Mouse (Mus musculus) adrenal gland, postnatal 4 days (tissue): ENCODE measurements around the gene Twist2. TPM values are rescaled to one million over a fixed set of nuclear protein-coding genes. Genes with fewer than 3 reads are reported as not detected.

ENCODE experiments used
- DNase-seq, 2 experiments: peaks; one replicate each; pipeline ENCODE4 v3.0.0; 2021 to 2022; ENCODE audit warnings: low spot score in 2 of 2, mixed read lengths in 2 of 2
- long read RNA-seq, 2 experiments: library from polyadenylated mRNA; stranded (forward); transcript quantifications; one replicate each; pipeline ENCODE4 v2.0.0; 2021
- total RNA-seq, 2 experiments: library from RNA; stranded (reverse); gene quantifications; 2 replicates each; pipeline ENCODE4 v1.2.3; 2021

The Twist2 gene
- 1 to 10 TPM; 8.0 to 8.7 TPM for total RNA-seq
- long read RNA-seq, experiment 1, transcript Twist2-201 (2 exons, 1,329 nt) = major isoform, 6 of 6 reads
- long read RNA-seq, experiment 1, partial matches to known transcripts = 0 of 6 reads
- long read RNA-seq, experiment 1, other reads (novel, unspliced or antisense) = 0 of 6 reads
- long read RNA-seq, experiment 2, transcript Twist2-201 (2 exons, 1,329 nt) = major isoform, 9 of 9 reads
- long read RNA-seq, experiment 2, partial matches to known transcripts = 0 of 9 reads
- long read RNA-seq, experiment 2, other reads (novel, unspliced or antisense) = 0 of 9 reads

GRCm38 (mm10) chr1:91800967-91801843, at the start of gene Twist2:
Gene Twist2 (plus strand): TSS chr1:91801461.
- DNase-seq = peak in 1 of 2 experiments; percentile 20

DNA sequence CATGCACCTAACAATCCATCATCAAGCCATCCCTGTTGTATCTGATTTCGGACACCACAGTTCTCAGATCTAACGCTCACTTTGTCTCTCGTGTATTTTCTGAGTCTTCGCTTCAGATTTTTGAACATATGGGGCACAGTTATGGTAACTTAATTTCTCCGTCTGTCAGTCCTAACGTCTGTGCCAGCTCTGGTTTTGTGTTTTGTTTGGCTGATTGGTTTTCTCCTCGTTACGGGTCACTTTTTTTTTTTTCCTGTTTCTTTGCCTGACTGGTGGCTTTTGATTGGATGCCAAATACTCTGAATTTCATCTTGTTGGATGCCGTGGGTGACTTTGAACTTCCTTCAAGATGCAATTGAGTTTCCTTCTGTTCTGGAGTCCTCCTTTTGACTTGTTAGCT, 48.3 kb upstream of the Twist2 start:
- DNase-seq = no peak

DNA sequence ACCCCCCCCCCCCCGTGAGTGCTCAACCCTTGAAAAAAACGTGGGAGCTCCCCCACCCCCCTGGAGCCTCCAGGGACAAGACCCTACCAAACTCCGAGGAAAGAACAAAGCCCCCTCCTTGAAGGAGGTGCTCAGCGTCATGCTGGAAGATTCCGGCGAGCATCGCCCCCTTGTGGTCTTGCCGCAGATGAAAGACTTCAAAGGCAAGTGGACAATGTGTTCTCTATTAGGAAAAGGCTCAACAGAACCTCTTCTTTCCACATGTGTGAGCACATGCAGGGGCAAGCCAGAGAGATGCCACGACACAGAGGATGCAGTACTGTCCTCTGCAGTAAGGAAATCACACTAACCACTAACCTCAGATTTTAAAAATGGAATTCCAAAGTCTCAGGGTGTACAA, 46.2 kb upstream of the Twist2 start:
- DNase-seq = peak; percentile 34 to 37

DNA sequence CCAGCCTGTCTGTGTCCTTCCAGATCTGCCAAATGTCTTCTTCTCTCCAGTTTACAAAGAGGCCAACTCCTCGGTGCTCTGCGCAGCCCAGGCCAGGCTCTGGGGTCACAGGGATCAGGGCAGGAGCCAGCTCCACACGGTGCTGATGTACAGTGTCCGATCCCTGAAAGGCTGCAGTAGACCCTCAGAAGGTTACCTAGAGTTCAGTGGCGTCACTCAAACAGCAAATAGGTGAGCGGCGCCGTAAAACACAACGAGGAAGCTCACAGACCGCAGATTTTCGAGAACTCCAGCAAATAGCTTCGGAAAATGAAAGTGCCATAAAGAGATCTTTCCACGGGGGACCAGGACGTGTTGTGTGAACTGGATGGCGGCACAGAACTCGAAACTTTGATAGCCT, 44.0 kb upstream of the Twist2 start:
- no peak for DNase-seq

DNA sequence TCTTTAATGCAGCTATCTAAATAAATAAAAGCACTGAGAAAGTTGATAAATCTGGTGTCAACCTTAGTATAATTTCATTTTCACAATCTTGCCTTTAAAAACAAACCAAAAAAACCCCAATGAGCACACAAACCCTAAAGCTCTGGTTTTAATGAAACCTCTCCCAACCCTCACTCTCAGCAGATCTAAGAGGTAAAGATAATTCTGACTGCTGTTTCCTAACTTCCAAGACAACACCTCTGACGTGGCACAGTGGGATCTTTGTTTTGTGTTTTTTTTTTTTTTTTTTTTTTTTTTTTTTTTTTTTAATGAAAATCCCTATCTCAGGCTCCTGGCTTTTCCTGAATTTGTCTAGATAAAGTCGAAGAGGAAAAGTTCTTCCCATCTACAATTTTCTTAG, 43.1 kb upstream of the Twist2 start:
- DNase-seq = no peak

GRCm38 (mm10) chr1:91758600-91759515, 42.4 kb upstream of the Twist2 start:
- DNase-seq = no peak

DNA sequence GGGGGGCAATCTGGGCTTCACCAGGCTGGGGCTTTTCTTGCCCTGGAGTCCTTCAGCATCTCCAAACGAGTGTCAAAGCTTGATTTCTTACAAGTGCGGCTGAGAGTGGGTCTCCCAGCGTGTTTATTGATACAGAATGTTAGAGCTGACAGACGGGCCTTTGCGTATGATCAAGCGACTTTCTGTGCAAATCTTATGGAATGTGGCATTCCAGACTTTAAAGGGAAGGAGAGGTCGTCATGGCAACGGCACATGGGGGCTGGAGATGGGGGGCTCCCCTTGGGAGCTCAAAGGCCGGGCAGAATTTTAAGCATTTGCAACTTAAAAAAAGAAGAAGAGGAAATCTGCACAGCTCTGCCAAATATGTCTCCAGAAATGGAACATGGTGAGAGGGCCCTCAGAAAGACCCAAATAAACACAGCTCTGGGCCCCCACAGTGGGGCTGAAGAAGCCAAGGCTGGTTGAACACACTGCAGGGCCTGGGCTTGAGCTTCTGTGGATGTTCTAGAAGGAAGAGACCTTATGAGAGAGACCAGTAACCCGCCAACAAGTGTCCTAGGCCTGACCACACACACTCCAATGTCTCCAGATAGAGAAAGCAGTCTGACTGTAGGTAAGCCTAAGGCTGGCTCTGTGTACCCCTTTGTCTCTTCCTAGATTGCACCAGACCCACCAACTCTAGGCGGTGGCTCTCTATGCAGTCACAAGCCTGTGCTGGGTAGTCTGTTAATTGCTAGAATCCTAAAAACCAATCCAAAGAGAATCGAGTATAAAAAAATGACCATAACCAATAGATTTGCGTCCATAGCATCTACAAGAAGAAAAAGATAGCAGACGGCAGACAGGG, 40.9 kb upstream of the Twist2 start:
- DNase-seq = no peak

DNA sequence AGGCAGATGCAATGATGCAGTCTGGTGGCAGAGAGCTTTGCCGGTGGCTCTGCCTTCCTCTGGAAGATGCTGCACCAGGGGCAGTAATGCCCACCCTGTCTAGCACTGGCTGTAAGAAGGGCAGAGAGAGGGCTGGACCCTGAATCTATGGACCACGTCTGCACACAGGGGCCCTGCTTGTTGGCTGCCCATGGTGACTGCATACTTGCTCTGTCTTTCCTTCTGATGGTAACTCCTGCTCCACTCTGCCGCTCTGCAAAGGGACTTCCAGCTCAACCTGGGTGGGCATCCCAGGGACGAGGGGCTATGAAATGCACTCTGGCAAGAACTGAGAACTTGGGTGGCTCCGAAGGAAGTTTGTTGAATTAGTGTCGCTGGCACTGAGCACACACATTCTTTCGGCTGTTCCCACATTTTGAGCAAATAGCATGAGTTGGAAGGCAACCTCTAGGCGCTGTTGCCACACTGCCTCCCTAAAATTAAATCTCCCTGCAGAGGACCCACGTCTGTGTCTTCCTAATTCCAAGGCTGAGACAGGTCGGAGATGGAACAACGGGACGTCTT, 38.7 kb upstream of the Twist2 start:
- DNase-seq = no peak

DNA sequence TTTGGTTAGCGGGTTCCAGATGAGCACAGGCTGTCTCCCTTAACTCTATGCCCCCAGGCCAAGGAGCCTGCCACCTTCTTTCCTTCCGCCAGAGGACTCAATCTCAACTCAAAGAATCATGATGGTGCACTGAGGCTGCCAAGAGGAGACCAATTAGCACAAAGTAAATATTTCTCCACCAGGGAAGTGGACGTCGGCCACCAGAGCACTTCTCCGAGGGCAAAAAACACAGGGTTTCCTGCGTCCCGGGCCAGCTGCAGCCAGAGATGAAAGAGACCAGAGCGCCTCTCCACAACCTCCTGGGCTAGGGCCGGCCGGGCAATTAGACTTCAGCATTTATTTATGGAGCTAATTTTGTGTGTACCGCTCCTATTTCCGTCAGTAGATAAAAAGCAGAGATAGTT, 31.0 kb upstream of the Twist2 start:
- no peak for DNase-seq

GRCm38 (mm10) chr1:91770676-91771075, 30.6 kb upstream of the Twist2 start:
- no peak for DNase-seq

DNA sequence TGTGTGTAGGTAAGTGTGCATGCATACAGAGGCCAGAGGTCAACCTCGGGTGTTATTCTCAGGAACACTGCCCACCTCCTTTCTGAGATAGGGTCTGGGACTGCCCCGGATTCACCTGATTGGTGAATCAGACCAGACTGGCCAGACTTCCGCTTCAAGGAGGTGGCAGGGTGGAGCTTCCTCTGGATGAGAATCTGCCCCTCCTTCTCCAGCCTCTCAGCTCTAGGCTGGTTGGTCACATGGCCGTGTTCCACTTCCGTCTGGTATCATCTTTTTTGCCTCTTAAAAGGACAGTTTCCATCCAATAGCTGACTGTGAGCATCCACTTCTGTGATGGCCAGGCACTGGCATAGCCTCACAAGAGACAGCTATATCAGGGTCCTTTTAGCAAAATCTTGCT, 24.3 kb upstream of the Twist2 start:
- no peak for DNase-seq

DNA sequence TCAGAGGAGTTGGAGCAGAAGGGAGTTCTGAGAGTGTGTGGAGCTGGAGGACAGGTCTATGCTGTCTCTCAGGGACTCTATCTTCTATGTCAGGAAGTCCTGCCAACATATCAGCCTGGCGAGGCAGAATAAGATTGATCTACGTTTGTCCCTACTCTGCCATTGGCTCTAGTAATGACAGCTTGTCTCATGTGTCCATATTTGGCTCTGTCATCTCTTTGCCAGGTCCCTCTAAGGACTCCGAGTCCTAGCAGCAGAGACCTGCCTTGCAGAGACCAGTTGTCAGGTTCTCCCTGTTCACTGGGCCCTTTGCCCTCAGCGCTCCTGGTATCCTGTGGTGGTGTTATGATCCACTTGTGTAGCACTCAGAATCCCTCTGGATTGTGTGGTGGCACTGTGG, 21.4 kb upstream of the Twist2 start:
- no peak for DNase-seq

GRCm38 (mm10) chr1:91781182-91781581, 20.1 kb upstream of the Twist2 start:
- no peak for DNase-seq

GRCm38 (mm10) chr1:91784162-91784561, 17.1 kb upstream of the Twist2 start:
- no peak for DNase-seq

GRCm38 (mm10) chr1:91799323-91799722, 1.9 kb upstream of the Twist2 start:
- DNase-seq = no peak

DNA sequence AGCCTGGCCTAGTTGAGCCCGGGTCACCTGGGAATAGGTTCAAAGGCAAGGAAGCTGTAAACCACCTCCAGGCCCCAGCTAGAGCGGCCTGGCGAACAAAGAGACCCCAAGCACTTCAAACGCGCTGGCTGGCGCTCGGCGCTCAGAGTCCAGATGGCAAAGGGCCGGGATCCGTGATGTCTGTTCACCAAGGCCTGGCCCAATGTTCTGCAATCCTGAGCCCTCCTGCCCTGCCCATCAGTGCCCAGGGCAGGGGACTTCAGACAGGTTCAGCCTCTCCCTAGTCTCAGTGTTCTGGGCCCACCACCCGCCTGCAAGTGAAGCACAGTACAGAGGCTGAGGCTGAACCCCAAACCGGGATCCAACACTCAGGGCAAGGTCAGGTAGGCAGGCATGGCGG, 913 bp upstream of the Twist2 start:
- no peak for DNase-seq

DNA sequence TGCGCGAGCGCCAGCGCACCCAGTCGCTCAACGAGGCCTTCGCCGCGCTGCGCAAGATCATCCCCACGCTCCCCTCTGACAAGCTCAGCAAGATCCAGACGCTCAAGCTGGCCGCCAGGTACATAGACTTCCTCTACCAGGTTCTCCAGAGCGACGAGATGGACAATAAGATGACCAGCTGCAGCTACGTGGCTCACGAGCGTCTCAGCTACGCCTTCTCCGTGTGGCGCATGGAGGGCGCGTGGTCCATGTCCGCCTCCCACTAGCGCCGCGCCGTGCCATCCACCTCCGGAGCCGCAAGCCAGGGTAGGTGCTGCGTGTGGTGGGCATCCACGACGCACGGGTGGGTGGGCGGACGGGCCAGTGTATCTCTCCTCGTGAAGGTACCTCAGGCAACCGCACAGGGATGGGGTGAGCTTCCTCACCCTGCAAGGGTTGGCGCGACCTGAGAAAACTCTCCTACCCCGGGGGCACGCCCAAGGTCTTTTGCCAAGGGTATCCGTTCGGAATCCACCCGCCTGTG, 644 bp downstream of the Twist2 start:
- DNase-seq = no peak

DNA sequence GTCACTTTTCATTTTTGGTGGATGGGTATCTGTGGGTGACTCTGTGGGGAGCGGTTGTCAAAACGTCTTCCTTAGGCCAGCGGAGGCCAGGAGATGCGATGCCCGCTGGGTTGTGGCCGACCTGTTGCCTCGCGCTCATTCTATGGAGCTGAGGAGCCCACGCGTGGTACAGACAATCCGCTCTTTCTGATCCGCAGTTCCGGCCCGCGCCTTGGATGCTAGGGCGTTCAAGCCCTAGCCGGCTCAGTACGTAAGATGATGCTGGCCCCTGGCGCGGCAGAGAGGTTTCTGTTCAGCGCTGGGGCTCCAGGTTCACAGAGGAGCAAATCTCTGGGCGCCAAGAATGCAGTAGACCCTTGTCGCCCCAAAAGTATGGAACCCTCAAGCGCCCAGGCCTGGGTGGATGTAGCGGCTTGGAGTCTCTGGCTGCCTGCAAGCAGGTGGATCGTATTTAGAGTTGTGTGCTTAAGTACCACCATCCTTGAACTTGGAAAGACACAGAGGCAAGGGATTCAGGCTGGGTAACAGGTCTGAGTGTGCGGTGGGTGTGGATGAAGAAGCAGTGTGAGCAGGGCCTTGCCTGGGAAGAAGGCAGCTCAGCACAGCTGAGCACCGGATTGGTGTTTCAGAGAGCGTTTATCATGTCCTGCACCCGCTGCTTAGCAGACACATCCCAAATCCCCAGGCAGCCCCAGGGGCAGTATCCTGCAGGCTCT, 1.3 kb downstream of the Twist2 start:
- DNase-seq = no peak

DNA sequence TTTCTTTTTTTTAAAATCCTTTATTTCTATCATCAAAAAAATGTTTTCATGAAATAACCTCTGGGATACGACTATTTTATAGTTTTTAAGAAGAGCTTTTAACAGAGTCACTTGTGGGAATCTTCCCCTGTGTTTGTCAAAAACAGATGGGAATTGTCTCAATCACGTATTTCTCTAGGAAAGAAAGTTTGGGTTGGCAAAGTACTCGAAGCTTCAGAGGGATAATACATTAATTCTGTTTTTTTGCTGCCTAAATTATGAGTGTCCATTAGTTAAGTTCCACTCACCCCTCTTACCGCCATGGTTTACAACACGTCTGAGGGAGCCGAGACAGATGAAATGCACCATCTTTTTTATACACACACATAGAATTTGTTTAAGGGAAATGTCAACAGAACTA, 2.2 kb downstream of the Twist2 start:
- no peak for DNase-seq
